Mouse (Mus musculus): ENCODE measurements around the gene Hs6st2.

DNA sequence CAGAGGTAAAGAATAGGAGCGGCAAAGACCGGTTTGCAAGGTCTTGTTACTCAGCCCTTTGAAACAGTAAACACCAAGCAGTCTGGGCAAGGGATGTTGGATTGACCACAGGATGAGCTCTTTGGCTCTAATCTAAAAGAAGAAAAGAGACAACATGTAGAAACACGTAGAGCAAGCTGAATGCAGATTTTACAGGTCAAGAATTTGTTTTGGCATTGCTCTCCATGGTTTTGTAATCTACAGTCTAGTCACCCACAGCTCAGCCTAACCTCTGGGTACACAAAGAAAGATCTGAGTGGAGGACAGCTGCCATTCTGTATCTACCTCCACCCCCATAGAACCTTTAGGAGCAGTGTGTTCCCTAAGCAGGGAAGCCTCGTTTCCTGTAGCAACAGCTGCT is 175.1 kb downstream of the Hs6st2 start:
- TF ChIP-seq CTCF (IDR thresholded peaks at IDR 0.05; ENCODE audit: low read depth): no peak
- TF ChIP-seq EP300 (IDR thresholded peaks at IDR 0.05; ENCODE audit: low read depth): no peak
